Mouse (Mus musculus) midbrain, embryonic 11.5 days (tissue): Measurements from ENCODE around the gene Cd63. TPM values are rescaled to one million over a fixed set of nuclear protein-coding genes. Genes with fewer than 3 reads are reported as not detected.

ENCODE experiments used
- ATAC-seq: fragments of 200-750 bp; cut with Nextera tagmentation; 2 replicates; pipeline ENCODE4 v1.8.0; 2017; ENCODE audit warnings: moderate TSS enrichment, moderate library complexity; ENCODE audit not compliant: low FRiP score
- DNase-seq: peaks from one replicate; pipeline ENCODE4 v3.0.0; 2015; ENCODE audit warnings: low spot score; ENCODE audit errors: missing footprints
- H3K27ac ChIP-seq: fragments of 300-500 bp; sonication (generic); 2 replicates; pipeline ENCODE4 v1.5.1; 2014; ENCODE audit warnings: low read depth, low read length
- H3K27me3 ChIP-seq: fragments of 300-500 bp; sonication (generic); 2 replicates; pipeline ENCODE4 v1.6.1; 2014; ENCODE audit warnings: mild to moderate bottlenecking, low read length, moderate library complexity, mixed read lengths; ENCODE audit not compliant: control insufficient read depth, insufficient read depth
- H3K36me3 ChIP-seq: fragments of 300-500 bp; sonication (generic); 2 replicates; pipeline ENCODE4 v1.6.1; 2014; ENCODE audit warnings: mild to moderate bottlenecking, low read length, moderate library complexity, mixed read lengths; ENCODE audit not compliant: control insufficient read depth, insufficient read depth
- H3K4me1 ChIP-seq: fragments of 300-500 bp; sonication (generic); 2 replicates; pipeline ENCODE4 v1.6.1; 2014; ENCODE audit warnings: low read length; ENCODE audit not compliant: control insufficient read depth, insufficient read depth
- H3K4me2 ChIP-seq: fragments of 300-500 bp; sonication (generic); 2 replicates; pipeline ENCODE4 v1.6.1; 2014; ENCODE audit warnings: mild to moderate bottlenecking, moderate library complexity
- H3K4me3 ChIP-seq: fragments of 300-500 bp; sonication (generic); 2 replicates; pipeline ENCODE4 v1.5.1; 2014; ENCODE audit warnings: low read depth, low read length
- H3K9ac ChIP-seq: fragments of 300-500 bp; sonication (generic); 2 replicates; pipeline ENCODE4 v1.6.1; 2014; ENCODE audit warnings: low read length
- H3K9me3 ChIP-seq: fragments of 300-500 bp; sonication (generic); 2 replicates; pipeline ENCODE4 v1.6.1; 2016; ENCODE audit warnings: low read length; ENCODE audit not compliant: control insufficient read depth
- WGBS: fragments of 180-500 bp; shearing (Covaris S2); extraction: QIAGEN DNeasy Blood & Tissue Kit; methylation state at CpG from one replicate; pipeline ENCODE4 v1.1.7; 2014; 5-methylcytosine and 5-hydroxymethylcytosine counted together
- polyA plus RNA-seq: library from polyadenylated mRNA; unstranded; fragments of >200 nt; fragmentation: Nextera tagmentation; extraction: Ambion mirVana; gene quantifications from 2 replicates; pipeline ENCODE4 v1.2.1, GENCODE M21; 2014

Cd63 gene
- polyA plus RNA-seq, 1 experiment from 2014 or later = 168 TPM

GRCm38 (mm10) chr10:128929638-128930378 lies 29.0 kb downstream of the Cd63 start:
- WGBS = 78% methylated on average over 7 of the region's 7 CpGs
- no peak overlapping the region for H3K9ac ChIP-seq
- H3K4me1 ChIP-seq = peaks cover 7% of the 10 kb centered on the region
- no peak overlapping the region for H3K27ac ChIP-seq
- H3K36me3 ChIP-seq = no peaks in the 10 kb centered on the region
- H3K9me3 ChIP-seq = no peaks in the 10 kb centered on the region
- peaks cover 30% of the 10 kb centered on the region for H3K27me3 ChIP-seq
- DNase-seq = no peak
- H3K4me2 ChIP-seq = no peak overlapping the region
- ATAC-seq = no peak
- H3K4me3 ChIP-seq = no peak overlapping the region

- no peaks in the 10 kb centered on the region for H3K36me3 ChIP-seq
- WGBS = 73% methylated on average over 2 of the region's 2 CpGs
- H3K4me3 ChIP-seq = no peak overlapping the region
- H3K27ac ChIP-seq = no peak overlapping the region
- H3K27me3 ChIP-seq = peaks cover 36% of the 10 kb centered on the region
- ATAC-seq = no peak
- H3K4me2 ChIP-seq = no peak overlapping the region
- no peak overlapping the region for H3K9ac ChIP-seq
- H3K4me1 ChIP-seq = peaks cover 7% of the 10 kb centered on the region
- DNase-seq = no peak
- no peaks in the 10 kb centered on the region for H3K9me3 ChIP-seq
These were observed 30.7 kb downstream of the Cd63 start for GRCm38 (mm10) chr10:128931441-128931840.

GRCm38 (mm10) chr10:128933574-128933973 lies 32.8 kb downstream of the Cd63 start, which contains the start of gene Itga7:
Gene Itga7 (plus strand): TSS chr10:128933818.
- H3K4me1 ChIP-seq = peaks cover 7% of the 10 kb centered on the region
- 1% methylated on average over 26 of the region's 26 CpGs for WGBS
- peaks cover 36% of the 10 kb centered on the region for H3K27me3 ChIP-seq
- no peaks in the 10 kb centered on the region for H3K36me3 ChIP-seq
- no peak within 1 kb of the TSS for H3K27ac ChIP-seq
- DNase-seq = peak; percentile 93
- H3K4me3 ChIP-seq = peak within 1 kb of the TSS; percentile 42
- no peaks in the 10 kb centered on the region for H3K9me3 ChIP-seq
- H3K9ac ChIP-seq = peak within 1 kb of the TSS; percentile 54
- peak within 1 kb of the TSS; percentile 82 for H3K4me2 ChIP-seq
- ATAC-seq = peak; percentile 91

GRCm38 (mm10) chr10:128933976-128934721 lies 33.4 kb downstream of the Cd63 start:
- Histone ChIP-seq H3K36me3 (no peaks in the 10 kb centered on the region), H3K4me1 (peaks cover 7% of the 10 kb centered on the region), H3K9ac (peak overlapping the region; percentile 54), H3K27me3 (peaks cover 36% of the 10 kb centered on the region), H3K9me3 (no peaks in the 10 kb centered on the region), H3K4me2 (peak overlapping the region; percentile 82), H3K4me3 (peak overlapping the region; percentile 42), H3K27ac (no peak overlapping the region)
- WGBS = 4% methylated on average over 21 of the region's 21 CpGs
- DNase-seq (peak; percentile 89), ATAC-seq (peak; percentile 57)

- H3K9me3 ChIP-seq = no peaks in the 10 kb centered on the region
- ATAC-seq = no peak
- 67% methylated on average over 7 of the region's 7 CpGs for WGBS
- no peaks in the 10 kb centered on the region for H3K36me3 ChIP-seq
- no peak overlapping the region for H3K27ac ChIP-seq
- DNase-seq = peak; percentile 81
- H3K9ac ChIP-seq = no peak overlapping the region
- peaks cover 7% of the 10 kb centered on the region for H3K4me1 ChIP-seq
- H3K27me3 ChIP-seq = peaks cover 36% of the 10 kb centered on the region
- H3K4me3 ChIP-seq = no peak overlapping the region
- H3K4me2 ChIP-seq = no peak overlapping the region
These were observed 34.4 kb downstream of the Cd63 start for GRCm38 (mm10) chr10:128934997-128935787.

- no peak overlapping the region for H3K4me2 ChIP-seq
- H3K4me3 ChIP-seq = no peak overlapping the region
- ATAC-seq (no peak), DNase-seq (no peak)
- H3K4me1 ChIP-seq = peaks cover 7% of the 10 kb centered on the region
- no peak overlapping the region for H3K9ac ChIP-seq
- H3K36me3 ChIP-seq = no peaks in the 10 kb centered on the region
- 78% methylated on average over 8 of the region's 8 CpGs for WGBS
- H3K27ac ChIP-seq = no peak overlapping the region
- H3K27me3 ChIP-seq = peaks cover 36% of the 10 kb centered on the region
- H3K9me3 ChIP-seq = no peaks in the 10 kb centered on the region
These were observed 35.1 kb downstream of the Cd63 start for GRCm38 (mm10) chr10:128935826-128936440.

- H3K36me3 ChIP-seq = no peaks in the 10 kb centered on the region
- H3K27me3 ChIP-seq = peaks cover 25% of the 10 kb centered on the region
- WGBS = 77% methylated on average over 12 of the region's 12 CpGs
- H3K4me2 ChIP-seq = no peak overlapping the region
- DNase-seq = peak; percentile 26
- no peak overlapping the region for H3K4me3 ChIP-seq
- H3K27ac ChIP-seq = no peak overlapping the region
- no peak overlapping the region for H3K9ac ChIP-seq
- H3K9me3 ChIP-seq = no peaks in the 10 kb centered on the region
- peaks cover 7% of the 10 kb centered on the region for H3K4me1 ChIP-seq
- ATAC-seq = no peak
These were observed 37.1 kb downstream of the Cd63 start for GRCm38 (mm10) chr10:128937756-128938390.

- Histone ChIP-seq H3K4me3 (no peak overlapping the region), H3K4me2 (no peak overlapping the region), H3K4me1 (peaks cover 7% of the 10 kb centered on the region), H3K27me3 (peaks cover 20% of the 10 kb centered on the region), H3K9ac (no peak overlapping the region), H3K36me3 (no peaks in the 10 kb centered on the region), H3K9me3 (no peaks in the 10 kb centered on the region), H3K27ac (no peak overlapping the region)
- WGBS = 85% methylated on average over 9 of the region's 9 CpGs
- no peak for ATAC-seq
- peak; percentile 21 for DNase-seq
These were observed 37.7 kb downstream of the Cd63 start for GRCm38 (mm10) chr10:128938457-128938856.
